Mouse (Mus musculus) heart, postnatal 0 days (tissue): ENCODE results near the gene Tspyl3.

Experiments
- CTCF ChIP-seq: IDR thresholded peaks from 2 replicates; pipeline ENCODE4 v1.5.1; 2016; ENCODE audit warnings: antibody characterized with exemption, control low read depth, low read depth
- EP300 ChIP-seq: IDR thresholded peaks from 2 replicates; pipeline ENCODE4 v1.6.1; 2016; ENCODE audit warnings: antibody characterized with exemption, low read depth

- TF ChIP-seq CTCF: no peak
- no peak for TF ChIP-seq EP300
Measured at GRCm38 (mm10) chr2:153259030-153259863, 34.0 kb upstream of the Tspyl3 start.
